Mouse (Mus musculus) thymus, adult 2 months (tissue): ENCODE measurements around the gene Zfp687.

Experiments used
- CTCF ChIP-seq: fragments of 200-500 bp; IDR thresholded peaks from 2 replicates; pipeline ENCODE4 v1.5.1; 2012; ENCODE audit warnings: mild to moderate bottlenecking, control low read depth, low read length, moderate library complexity, borderline replicate concordance; ENCODE audit not compliant: control insufficient read depth, poor library complexity, insufficient read depth; ENCODE audit errors: extremely low read depth
- POLR2A ChIP-seq: fragments of 200-500 bp; IDR thresholded peaks from 2 replicates; pipeline ENCODE4 v1.6.1; 2012; ENCODE audit warnings: mild to moderate bottlenecking, low read length, control low read depth, moderate library complexity; ENCODE audit not compliant: control insufficient read depth, poor library complexity, insufficient read depth; ENCODE audit errors: extremely low read depth

GRCm38 (mm10) chr3:94989159-94989761 lies 26.0 kb downstream of the Zfp687 start:
- no peak for TF ChIP-seq CTCF
- no peak for TF ChIP-seq POLR2A
